Mouse (Mus musculus) MEL (cell line): ENCODE data around the gene Inpp4a. TPM values are rescaled to one million over a fixed set of nuclear protein-coding genes. Genes with fewer than 3 reads are reported as not detected.
A peak's percentile ranks its signal among the peaks of the same experiment; 100 is the strongest.

Source experiments
- DNase-seq: peaks from one replicate; pipeline ENCODE4 v3.0.0; 2011; ENCODE audit warnings: low read depth, low spot score
- H3K27ac ChIP-seq: 2 replicates; pipeline ENCODE4 v1.5.1; 2012; ENCODE audit warnings: low read depth, mild to moderate bottlenecking, control low read depth, low read length, moderate library complexity; ENCODE audit not compliant: control insufficient read depth
- H3K27me3 ChIP-seq, 2 experiments: fragments of 150-350 bp in 1 of 2; sonication (generic) in 1 of 2; 2 replicates each; pipeline ENCODE4 v1.6.1; 2012; ENCODE audit warnings: low read length in 2 of 2, mild to moderate bottlenecking in 2 of 2, improper control_type of control experiment in 1 of 2, moderate library complexity in 1 of 2; ENCODE audit not compliant: insufficient read depth in 2 of 2, control insufficient read depth in 1 of 2
- H3K36me3 ChIP-seq, 2 experiments: 2 replicates each; pipeline ENCODE4 v1.6.1; 2012 to 2014; ENCODE audit warnings: low read length in 2 of 2, improper control_type of control experiment in 1 of 2, inconsistent platforms in 1 of 2, mild to moderate bottlenecking in 1 of 2; ENCODE audit not compliant: insufficient read depth in 2 of 2, control insufficient read depth in 1 of 2
- H3K4me1 ChIP-seq, 2 experiments: fragments of 150-350 bp in 1 of 2; sonication (generic) in 1 of 2; 2 replicates each; pipeline ENCODE4 v1.6.1; 2012; ENCODE audit warnings: low read length in 2 of 2, improper control_type of control experiment in 1 of 2, mild to moderate bottlenecking in 1 of 2; ENCODE audit not compliant: insufficient read depth in 2 of 2, control insufficient read depth in 1 of 2
- H3K4me3 ChIP-seq, 2 experiments: fragments of 150-350 bp in 1 of 2; sonication (generic) in 1 of 2; 2 replicates each; pipeline ENCODE4 v1.5.1; 2012; ENCODE audit warnings: low read depth in 2 of 2, low read length in 2 of 2, mild to moderate bottlenecking in 2 of 2, moderate library complexity in 2 of 2, control low read depth in 1 of 2, improper control_type of control experiment in 1 of 2; ENCODE audit not compliant: control insufficient read depth in 1 of 2, insufficient read depth in 1 of 2
- H3K79me2 ChIP-seq: 2 replicates; pipeline ENCODE4 v1.6.1; 2012; ENCODE audit warnings: mild to moderate bottlenecking, low read length, moderate library complexity; ENCODE audit not compliant: control insufficient read depth, poor library complexity, insufficient read depth
- H3K9ac ChIP-seq: 2 replicates; pipeline ENCODE4 v1.6.1; 2012; ENCODE audit warnings: low read depth, mild to moderate bottlenecking, control low read depth, low read length, moderate library complexity; ENCODE audit not compliant: control insufficient read depth, poor library complexity, severe bottlenecking
- H3K9me3 ChIP-seq: fragments of 150-350 bp; sonication (generic); replicated peaks from 2 replicates; pipeline ENCODE4 v1.6.1; 2012; ENCODE audit warnings: mild to moderate bottlenecking, low read length, improper control_type of control experiment, moderate library complexity; ENCODE audit not compliant: insufficient read depth
- CTCF ChIP-seq, 3 experiments: IDR thresholded peaks in 2 of 3; conservative IDR thresholded peaks in 1 of 3; 2 replicates each; pipeline ENCODE4 v1.5.1; 2011 to 2012; ENCODE audit warnings: low read length in 3 of 3, low read depth in 2 of 3, mild to moderate bottlenecking in 2 of 3, improper control_type of control experiment in 1 of 3, inconsistent platforms in 1 of 3, mixed read lengths in 1 of 3, moderate library complexity in 1 of 3; ENCODE audit not compliant: control insufficient read depth in 1 of 3, insufficient read depth in 1 of 3, poor library complexity in 1 of 3, severe bottlenecking in 1 of 3
- ETS1 ChIP-seq: IDR thresholded peaks from 2 replicates; pipeline ENCODE4 v1.6.1; 2012; ENCODE audit warnings: low read depth, mild to moderate bottlenecking, inconsistent platforms, low read length, improper control_type of control experiment, moderate library complexity
- GATA1 ChIP-seq: IDR thresholded peaks from 2 replicates; pipeline ENCODE4 v1.6.1; 2011; ENCODE audit warnings: low read depth, low read length, improper control_type of control experiment
- JUND ChIP-seq: IDR thresholded peaks from 2 replicates; pipeline ENCODE4 v1.6.1; 2011; ENCODE audit warnings: low read depth, mild to moderate bottlenecking, improper control_type of control experiment, low read length
- KAT2A ChIP-seq: conservative IDR thresholded peaks from 2 replicates; pipeline ENCODE4 v1.6.1; 2012; ENCODE audit warnings: low read depth, low read length, improper control_type of control experiment, inconsistent platforms
- MEF2A ChIP-seq: IDR thresholded peaks from 2 replicates; pipeline ENCODE4 v1.6.1; 2014; ENCODE audit warnings: low read depth, mild to moderate bottlenecking, inconsistent platforms, low read length, improper control_type of control experiment; ENCODE audit not compliant: poor library complexity, insufficient replicate concordance, severe bottlenecking; ENCODE audit errors: extremely low read depth
- MYB ChIP-seq: IDR thresholded peaks from 2 replicates; pipeline ENCODE4 v1.6.1; 2011; ENCODE audit warnings: mild to moderate bottlenecking, low read depth, low read length, improper control_type of control experiment
- RAD21 ChIP-seq: IDR thresholded peaks from 2 replicates; pipeline ENCODE4 v1.6.1; 2011; ENCODE audit warnings: mild to moderate bottlenecking, low read depth, low read length, improper control_type of control experiment
- SIN3A ChIP-seq: IDR thresholded peaks from 2 replicates; pipeline ENCODE4 v1.6.1; 2012; ENCODE audit warnings: low read length, improper control_type of control experiment, inconsistent platforms
- SMC3 ChIP-seq: IDR thresholded peaks from 2 replicates; pipeline ENCODE4 v1.6.1; 2011; ENCODE audit warnings: low read depth, low read length, improper control_type of control experiment
- TAL1 ChIP-seq: IDR thresholded peaks from 2 replicates; pipeline ENCODE4 v1.6.1; 2012; ENCODE audit warnings: mild to moderate bottlenecking, inconsistent platforms, low read length, moderate library complexity, mixed read lengths
- TCF12 ChIP-seq: IDR thresholded peaks from 2 replicates; pipeline ENCODE4 v1.6.1; 2014; ENCODE audit warnings: low read depth, mild to moderate bottlenecking, inconsistent platforms, low read length, improper control_type of control experiment, moderate library complexity
- USF2 ChIP-seq, 2 experiments: IDR thresholded peaks; 2 replicates each; pipeline ENCODE4 v1.6.1; 2011 to 2012; ENCODE audit warnings: improper control_type of control experiment in 2 of 2, low read length in 2 of 2, borderline replicate concordance in 1 of 2, inconsistent platforms in 1 of 2, low read depth in 1 of 2, mild to moderate bottlenecking in 1 of 2; ENCODE audit not compliant: insufficient read depth in 1 of 2
- ZMIZ1 ChIP-seq: IDR thresholded peaks from 2 replicates; pipeline ENCODE4 v1.6.1; 2012; ENCODE audit warnings: low read depth, mild to moderate bottlenecking, inconsistent platforms, low read length, improper control_type of control experiment, moderate library complexity
- polyA plus RNA-seq, 2 experiments: library from polyadenylated mRNA; stranded (reverse) in 1 of 2; unstranded in 1 of 2; fragments of >175 nt in 1 of 2; fragments of >200 nt in 1 of 2; gene quantifications; 2 replicates each; pipeline versions ENCODE4 v1.2.1 to v1.2.4; 2012; ENCODE audit warnings: low replicate concordance in 2 of 2, low read depth in 1 of 2; ENCODE audit not compliant: insufficient read length in 2 of 2, insufficient read depth in 1 of 2, missing spikeins in 1 of 2
- total RNA-seq: library from RNA; depleted of rRNA; stranded (reverse); fragments of 300-350 nt; gene quantifications from 2 replicates; pipeline ENCODE4 v1.2.3, GENCODE M21; 2012

The Inpp4a gene
- total and polyA plus RNA-seq, 3 experiments = 1.6 to 5.0 TPM; not detected in 1

DNA sequence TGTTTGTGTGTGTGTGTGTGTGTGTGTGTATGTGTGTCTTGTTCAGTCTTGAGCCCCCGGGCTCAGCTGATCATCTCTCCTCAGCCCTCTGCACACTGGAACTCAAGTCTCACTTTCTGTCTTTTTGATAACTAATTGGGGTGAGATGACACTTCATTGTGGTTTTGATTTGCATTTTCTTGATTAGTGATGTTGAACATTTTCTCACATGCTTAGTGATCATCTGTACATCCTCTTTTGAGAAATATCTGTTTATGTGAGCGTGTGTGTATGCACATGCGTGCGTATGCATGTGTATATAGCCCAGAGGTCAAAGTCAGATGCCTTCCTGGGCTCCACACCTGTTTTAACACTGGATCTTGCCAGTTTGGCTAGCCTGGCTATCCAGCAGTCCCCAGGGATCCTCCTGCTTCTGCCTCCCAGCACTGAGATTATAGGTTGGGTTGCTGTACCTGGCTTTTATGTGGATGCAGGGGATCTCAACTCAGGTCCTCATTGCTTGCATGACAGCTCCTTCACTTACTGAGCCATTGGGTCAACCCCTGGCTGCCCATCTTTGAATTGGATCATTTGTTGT lies 10.4 kb downstream of the Inpp4a start:
- H3K36me3 ChIP-seq = peaks cover 0 to 5% of the 10 kb centered on the region in 2 experiments; a peak in 2 of 4 replicates
- no peak overlapping the region for H3K9ac ChIP-seq
- TF ChIP-seq ETS1 (peak; percentile 46), MEF2A (no peak)
- DNase-seq = peak; percentile 24
- no peak overlapping the region for H3K4me3 ChIP-seq
- no peak overlapping the region for H3K27ac ChIP-seq
- peaks cover 8 to 17% of the 10 kb centered on the region in 2 experiments for H3K4me1 ChIP-seq
- no peaks in the 10 kb centered on the region for H3K79me2 ChIP-seq
- no peaks in the 10 kb centered on the region for H3K27me3 ChIP-seq
- no peaks in the 10 kb centered on the region for H3K9me3 ChIP-seq

- Histone ChIP-seq H3K79me2 (no peaks in the 10 kb centered on the region), H3K27ac (no peak overlapping the region), H3K9me3 (no peaks in the 10 kb centered on the region), H3K36me3 (no peaks in the 10 kb centered on the region), H3K9ac (no peak overlapping the region), H3K27me3 (no peaks in the 10 kb centered on the region), H3K4me1 (peaks cover 0 to 1% of the 10 kb centered on the region in 2 experiments; a peak in 2 of 4 replicates), H3K4me3 (no peak overlapping the region)
- no peak for DNase-seq
- TF ChIP-seq SMC3 (no peak), MYB (no peak), TCF12 (no peak), USF2 (IDR thresholded peaks at IDR 0.05; ENCODE audit: borderline replicate concordance in 1 of 2, insufficient read depth in 1 of 2, low read depth in 1 of 2, low read length in 2 of 2) (no peak), GATA1 (no peak), ZMIZ1 (no peak), CTCF (IDR thresholded peaks at IDR 0.05 in 2 of 3, conservative IDR thresholded peaks at IDR 0.05 in 1 of 3; ENCODE audit: control insufficient read depth in 1 of 3, insufficient read depth in 1 of 3, low read depth in 2 of 3, low read length in 3 of 3, poor library complexity in 1 of 3, severe bottlenecking in 1 of 3) (no peak), KAT2A (no peak), TAL1 (no peak), SIN3A (no peak), RAD21 (no peak), ETS1 (no peak), JUND (no peak)
- TF ChIP-seq, all 39 proteins: peak for 0
Measured at GRCm38 (mm10) chr1:37314338-37314737, 14.7 kb downstream of the Inpp4a start.
